Mouse (Mus musculus) midbrain, embryonic 13.5 days (tissue): Measurements from ENCODE around the gene Syne2. TPM values are rescaled to one million over a fixed set of nuclear protein-coding genes. Genes with fewer than 3 reads are reported as not detected.

Source experiments
- ATAC-seq: fragments of 200-750 bp; cut with Nextera tagmentation; 2 replicates; pipeline ENCODE4 v1.8.0; 2017; ENCODE audit warnings: mild to moderate bottlenecking, moderate TSS enrichment, moderate library complexity
- H3K27ac ChIP-seq: fragments of 300-500 bp; sonication (generic); 2 replicates; pipeline ENCODE4 v1.5.1; 2015; ENCODE audit warnings: inconsistent platforms, mild to moderate bottlenecking, moderate library complexity
- H3K27me3 ChIP-seq: fragments of 300-500 bp; sonication (generic); 2 replicates; pipeline ENCODE4 v1.6.1; 2015; ENCODE audit warnings: mild to moderate bottlenecking, inconsistent platforms
- H3K36me3 ChIP-seq: fragments of 300-500 bp; sonication (generic); 2 replicates; pipeline ENCODE4 v1.6.1; 2015; ENCODE audit warnings: mild to moderate bottlenecking, inconsistent platforms
- H3K4me1 ChIP-seq: fragments of 300-500 bp; sonication (generic); replicated peaks from 2 replicates; pipeline ENCODE4 v1.6.1; 2015; ENCODE audit warnings: inconsistent platforms
- H3K4me2 ChIP-seq: fragments of 300-500 bp; sonication (generic); replicated peaks from 2 replicates; pipeline ENCODE4 v1.6.1; 2015; ENCODE audit warnings: moderate library complexity, mild to moderate bottlenecking, inconsistent platforms
- H3K4me3 ChIP-seq: fragments of 300-500 bp; sonication (generic); replicated peaks from 2 replicates; pipeline ENCODE4 v1.5.1; 2015; ENCODE audit warnings: mild to moderate bottlenecking, inconsistent platforms
- H3K9ac ChIP-seq: fragments of 300-500 bp; sonication (generic); replicated peaks from 2 replicates; pipeline ENCODE4 v1.6.1; 2015; ENCODE audit warnings: mild to moderate bottlenecking, inconsistent platforms
- H3K9me3 ChIP-seq: fragments of 300-500 bp; sonication (generic); 2 replicates; pipeline ENCODE4 v1.6.1; 2016; ENCODE audit warnings: mild to moderate bottlenecking, inconsistent platforms
- WGBS: fragments of 180-500 bp; shearing (Covaris S2); methylation state at CpG from one replicate; pipeline ENCODE4 v1.1.7; 2015; 5-methylcytosine and 5-hydroxymethylcytosine counted together
- polyA plus RNA-seq: library from polyadenylated mRNA; unstranded; fragments of >200 nt; fragmentation: Nextera tagmentation; extraction: Ambion mirVana; gene quantifications from 2 replicates; pipeline ENCODE4 v1.2.1, GENCODE M21; 2015

The Syne2 gene
- polyA plus RNA-seq, 1 experiment from 2014 or later, result 84.4 TPM

- Histone ChIP-seq H3K27me3 (no peaks in the 10 kb centered on the region), H3K4me1 (no peaks in the 10 kb centered on the region), H3K27ac (no peak overlapping the region), H3K4me3 (no peak overlapping the region), H3K4me2 (no peak overlapping the region), H3K9ac (no peak overlapping the region), H3K9me3 (no peaks in the 10 kb centered on the region), H3K36me3 (peaks cover 76% of the 10 kb centered on the region)
- ATAC-seq, result no peak
- 96% methylated on average over 4 of the region's 4 CpGs for WGBS
Observed at GRCm38 (mm10) chr12:75992946-75993345, 175.0 kb downstream of the Syne2 start.

- Histone ChIP-seq H3K36me3 (peaks cover 66% of the 10 kb centered on the region), H3K9ac (no peak overlapping the region), H3K4me3 (no peak overlapping the region), H3K4me1 (no peaks in the 10 kb centered on the region), H3K27ac (no peak overlapping the region), H3K9me3 (no peaks in the 10 kb centered on the region), H3K27me3 (no peaks in the 10 kb centered on the region), H3K4me2 (no peak overlapping the region)
- WGBS, result 78% methylated on average over 2 of the region's 2 CpGs
- no peak for ATAC-seq
Observed at GRCm38 (mm10) chr12:75995086-75995485, 177.2 kb downstream of the Syne2 start.

GRCm38 (mm10) chr12:75997547-75997946 lies 179.6 kb downstream of the Syne2 start:
- Histone ChIP-seq H3K4me2 (no peak overlapping the region), H3K36me3 (peaks cover 63% of the 10 kb centered on the region), H3K27ac (no peak overlapping the region), H3K4me3 (no peak overlapping the region), H3K27me3 (no peaks in the 10 kb centered on the region), H3K4me1 (no peaks in the 10 kb centered on the region), H3K9ac (no peak overlapping the region), H3K9me3 (no peaks in the 10 kb centered on the region)
- WGBS, result 93% methylated on average over 5 of the region's 5 CpGs
- ATAC-seq, result no peak

- Histone ChIP-seq H3K27ac (no peak overlapping the region), H3K27me3 (no peaks in the 10 kb centered on the region), H3K9ac (no peak overlapping the region), H3K36me3 (peaks cover 66% of the 10 kb centered on the region), H3K4me3 (no peak overlapping the region), H3K9me3 (no peaks in the 10 kb centered on the region), H3K4me1 (no peaks in the 10 kb centered on the region), H3K4me2 (no peak overlapping the region)
- no peak for ATAC-seq
- WGBS, result 92% methylated on average over 2 of the region's 2 CpGs
Observed at GRCm38 (mm10) chr12:75998416-75998815, 180.5 kb downstream of the Syne2 start.

- no peaks in the 10 kb centered on the region for H3K27me3 ChIP-seq
- peaks cover 11% of the 10 kb centered on the region; the same call in 1 of the 2 replicates for H3K4me1 ChIP-seq
- no peaks in the 10 kb centered on the region for H3K9me3 ChIP-seq
- H3K4me3 ChIP-seq, result no peak overlapping the region
- 38% methylated on average over 9 of the region's 9 CpGs for WGBS
- peaks cover 54% of the 10 kb centered on the region for H3K36me3 ChIP-seq
- H3K27ac ChIP-seq, result no peak overlapping the region
- H3K9ac ChIP-seq, result no peak overlapping the region
- peak; percentile 87 for ATAC-seq
- H3K4me2 ChIP-seq, result no peak overlapping the region
Observed at GRCm38 (mm10) chr12:76004697-76005249, 186.8 kb downstream of the Syne2 start.

GRCm38 (mm10) chr12:76008991-76009390 lies 191.1 kb downstream of the Syne2 start:
- 56% methylated on average over 6 of the region's 6 CpGs for WGBS
- peaks cover 40% of the 10 kb centered on the region for H3K36me3 ChIP-seq

DNA sequence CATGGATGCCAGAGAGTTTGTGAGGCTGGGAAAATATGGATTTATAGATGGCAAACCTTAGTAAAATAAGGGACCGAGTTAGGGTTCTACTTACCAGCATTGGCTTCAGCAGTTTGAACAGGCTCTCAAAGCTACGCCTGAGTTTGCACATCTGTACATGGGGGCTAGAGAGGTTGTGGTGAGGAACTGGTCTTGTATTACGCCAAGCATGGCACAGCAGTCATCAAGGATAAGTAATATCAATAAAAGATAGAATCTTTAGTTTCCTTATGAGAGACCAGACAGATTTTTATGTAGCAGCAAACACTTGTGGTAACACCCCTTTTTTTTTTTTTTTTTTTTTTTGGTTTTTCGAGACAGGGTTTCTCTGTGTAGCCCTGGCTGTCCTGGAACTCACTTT lies 194.9 kb downstream of the Syne2 start:
- no peak overlapping the region for H3K4me2 ChIP-seq
- H3K27me3 ChIP-seq, result no peaks in the 10 kb centered on the region
- WGBS, result 87% methylated on average over 3 of the region's 4 CpGs
- no peaks in the 10 kb centered on the region for H3K9me3 ChIP-seq
- H3K36me3 ChIP-seq, result peaks cover 41% of the 10 kb centered on the region
- no peaks in the 10 kb centered on the region; the same call in 1 of the 2 replicates for H3K4me1 ChIP-seq
- no peak overlapping the region for H3K4me3 ChIP-seq
- no peak overlapping the region for H3K27ac ChIP-seq
- no peak overlapping the region for H3K9ac ChIP-seq
- ATAC-seq, result no peak

More at GRCm38 (mm10) chr12:76008991-76009390, 191.1 kb downstream of the Syne2 start:
- H3K4me2 ChIP-seq, result no peak overlapping the region
- peaks cover 11% of the 10 kb centered on the region for H3K4me1 ChIP-seq
- no peak for ATAC-seq
- no peak overlapping the region for H3K4me3 ChIP-seq
- H3K9me3 ChIP-seq, result no peaks in the 10 kb centered on the region
- no peaks in the 10 kb centered on the region for H3K27me3 ChIP-seq
- H3K27ac ChIP-seq, result no peak overlapping the region
- H3K9ac ChIP-seq, result no peak overlapping the region

DNA sequence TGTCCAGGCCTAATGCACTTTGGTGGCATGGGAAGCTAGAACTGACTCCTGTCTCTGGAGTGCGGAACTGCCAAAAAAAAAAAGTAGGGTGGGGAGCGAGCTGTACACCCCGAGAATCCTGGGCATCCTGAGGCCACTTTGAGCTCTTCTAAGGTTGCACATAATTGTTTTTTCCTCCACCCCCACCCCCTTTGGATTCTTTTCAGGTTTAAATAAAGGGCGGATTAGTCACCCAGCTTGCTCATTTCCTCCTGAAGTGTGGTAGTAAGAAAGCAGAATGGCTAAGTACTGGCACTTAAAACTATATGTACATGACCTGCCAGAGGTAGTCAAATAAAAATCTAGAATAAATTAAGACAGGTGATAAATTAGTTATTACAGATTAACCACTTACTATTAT lies 195.5 kb downstream of the Syne2 start:
- H3K27ac ChIP-seq, result no peak overlapping the region
- WGBS, result 21% methylated on average over 4 of the region's 4 CpGs

GRCm38 (mm10) chr12:76015026-76015425 lies 197.1 kb downstream of the Syne2 start:
- Histone ChIP-seq H3K9me3 (no peaks in the 10 kb centered on the region), H3K27ac (no peak overlapping the region), H3K4me2 (no peak overlapping the region), H3K27me3 (no peaks in the 10 kb centered on the region), H3K4me3 (no peak overlapping the region), H3K36me3 (peaks cover 46% of the 10 kb centered on the region), H3K4me1 (no peaks in the 10 kb centered on the region; the same call in 1 of the 2 replicates), H3K9ac (no peak overlapping the region)
- ATAC-seq, result no peak
- 89% methylated on average over 15 of the region's 15 CpGs for WGBS

More for the DNA sequence above, 195.5 kb downstream of the Syne2 start:
- no peaks in the 10 kb centered on the region for H3K9me3 ChIP-seq
- no peak for ATAC-seq
- H3K4me3 ChIP-seq, result no peak overlapping the region
- no peaks in the 10 kb centered on the region for H3K27me3 ChIP-seq
- H3K4me1 ChIP-seq, result no peaks in the 10 kb centered on the region; the same call in 1 of the 2 replicates
- peaks cover 43% of the 10 kb centered on the region for H3K36me3 ChIP-seq
- H3K9ac ChIP-seq, result no peak overlapping the region
- no peak overlapping the region for H3K4me2 ChIP-seq

DNA sequence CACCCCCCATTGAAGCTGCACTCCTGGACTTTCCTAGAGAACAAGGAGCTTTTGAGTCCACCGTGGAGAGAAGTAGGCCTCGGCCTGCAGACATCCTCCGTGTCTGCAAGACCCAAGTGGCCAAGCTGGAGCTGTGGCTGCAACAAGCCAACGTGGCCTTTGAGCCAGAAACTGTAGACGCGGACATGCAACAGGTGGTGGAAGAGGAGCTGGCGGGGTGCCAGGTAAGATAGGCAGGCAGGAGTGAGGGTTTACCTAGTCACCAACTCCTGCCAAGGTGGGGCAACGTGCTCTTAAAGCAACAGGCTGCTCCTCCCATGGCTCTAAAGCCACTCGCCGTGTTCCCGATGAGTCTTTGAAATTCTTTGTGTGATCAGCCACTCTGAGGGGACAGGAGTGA lies 197.6 kb downstream of the Syne2 start:
- H3K27ac ChIP-seq, result no peak overlapping the region
- H3K9me3 ChIP-seq, result no peaks in the 10 kb centered on the region

GRCm38 (mm10) chr12:76016123-76017101 lies 198.5 kb downstream of the Syne2 start:
- H3K36me3 ChIP-seq, result peaks cover 45% of the 10 kb centered on the region
- H3K27me3 ChIP-seq, result no peaks in the 10 kb centered on the region
- H3K9me3 ChIP-seq, result no peaks in the 10 kb centered on the region
- H3K4me3 ChIP-seq, result no peak overlapping the region
- WGBS, result 80% methylated on average over 14 of the region's 14 CpGs
- no peak for ATAC-seq
- no peak overlapping the region for H3K4me2 ChIP-seq
- no peak overlapping the region for H3K9ac ChIP-seq
- no peaks in the 10 kb centered on the region; the same call in 1 of the 2 replicates for H3K4me1 ChIP-seq
- no peak overlapping the region for H3K27ac ChIP-seq

More for the DNA sequence above, 197.6 kb downstream of the Syne2 start:
- Histone ChIP-seq H3K4me1 (no peaks in the 10 kb centered on the region; the same call in 1 of the 2 replicates), H3K9ac (no peak overlapping the region), H3K27me3 (no peaks in the 10 kb centered on the region), H3K36me3 (peaks cover 48% of the 10 kb centered on the region), H3K4me2 (no peak overlapping the region), H3K4me3 (no peak overlapping the region)
- no peak for ATAC-seq
- 94% methylated on average over 11 of the region's 11 CpGs for whole genome bisulfite sequencing

GRCm38 (mm10) chr12:76018640-76019039 lies 200.7 kb downstream of the Syne2 start:
- H3K36me3 ChIP-seq, result peaks cover 63% of the 10 kb centered on the region
- no peak overlapping the region for H3K4me2 ChIP-seq
- WGBS, result 92% methylated on average over 8 of the region's 8 CpGs
- H3K9me3 ChIP-seq, result no peaks in the 10 kb centered on the region
- H3K27me3 ChIP-seq, result no peaks in the 10 kb centered on the region
- H3K9ac ChIP-seq, result no peak overlapping the region
- H3K4me1 ChIP-seq, result no peaks in the 10 kb centered on the region
- no peak overlapping the region for H3K4me3 ChIP-seq
- ATAC-seq, result no peak
- H3K27ac ChIP-seq, result no peak overlapping the region
